Mouse (Mus musculus): ENCODE measurements at regions not wholly inside any gene's neighbourhood (a gene's known extent, or its start where the extent isn't known, plus 50 kb on each side); places are given as distances from the start of the nearest gene placed in this dataset.
"Not testable (repeated sequence)": the region's sequence is repeated elsewhere in the genome, so short reads cannot be mapped to it uniquely, and the experiment has no call there.

GRCm38 (mm10) chr8:126776605-126777469, 168.8 kb downstream of the Tomm20 start:
- no peak for DNase-seq (ENCODE audit: low spot score in 2 of 2)

- no peak for DNase-seq (ENCODE audit: low spot score in 2 of 2)
Measured at GRCm38 (mm10) chr8:126775334-126775733, 170.3 kb downstream of the Tomm20 start.

DNA sequence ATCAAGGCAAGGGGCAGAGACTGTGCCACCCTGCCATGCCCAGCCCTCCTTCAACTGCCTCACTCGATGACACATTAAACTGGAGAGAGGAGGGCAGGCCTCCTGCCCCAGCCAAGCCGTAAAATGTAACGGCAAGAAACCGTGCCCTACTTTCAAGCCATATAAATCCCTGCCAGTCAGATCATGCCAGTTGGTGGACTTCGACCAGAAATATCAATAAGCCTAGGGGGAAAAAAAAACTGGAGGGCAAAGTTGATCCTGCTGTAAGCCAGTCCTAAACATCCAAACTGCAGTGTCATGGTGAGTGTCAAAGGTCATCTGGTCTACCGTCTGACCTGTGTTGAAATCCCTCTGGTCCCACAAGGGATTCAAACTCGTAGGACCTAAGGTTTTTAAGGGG, 170.8 kb downstream of the Tomm20 start:
- no peak for DNase-seq (ENCODE audit: low spot score in 2 of 2)

- DNase-seq (ENCODE audit: low spot score in 2 of 2) = no peak
Measured at GRCm38 (mm10) chr8:126772748-126773147, 172.9 kb downstream of the Tomm20 start.

DNA sequence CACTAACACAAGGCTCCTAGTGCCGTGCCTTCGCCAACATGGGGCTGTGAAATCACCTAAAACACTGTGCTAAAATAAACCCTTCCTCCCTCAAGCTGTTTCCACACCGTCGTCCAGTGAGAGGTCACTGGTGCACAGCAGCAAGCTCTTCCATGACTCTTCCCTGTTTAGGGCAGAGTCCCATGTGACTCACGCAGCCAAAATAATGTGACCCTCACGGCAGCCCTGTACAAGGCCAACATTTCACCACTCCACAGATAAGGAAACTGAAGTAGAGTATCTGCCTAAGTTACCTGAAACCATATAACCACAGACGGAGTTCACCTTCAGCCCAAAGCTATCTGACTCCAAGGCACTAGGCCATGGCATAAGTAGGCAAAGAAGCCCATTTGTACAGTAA, 173.4 kb downstream of the Tomm20 start:
- DNase-seq (ENCODE audit: low spot score in 2 of 2) = no peak

- not testable (repeated sequence) for DNase-seq (ENCODE audit: low spot score in 2 of 2)
Measured at GRCm38 (mm10) chr8:126770374-126770773, 175.3 kb downstream of the Tomm20 start.

- no peak for DNase-seq (ENCODE audit: low spot score in 2 of 2)
Measured at GRCm38 (mm10) chr8:126768142-126768541, 174.4 kb upstream of the Irf2bp2 start.

GRCm38 (mm10) chr8:126767341-126767740, 173.6 kb upstream of the Irf2bp2 start:
- DNase-seq (ENCODE audit: low spot score in 2 of 2) = no peak

DNA sequence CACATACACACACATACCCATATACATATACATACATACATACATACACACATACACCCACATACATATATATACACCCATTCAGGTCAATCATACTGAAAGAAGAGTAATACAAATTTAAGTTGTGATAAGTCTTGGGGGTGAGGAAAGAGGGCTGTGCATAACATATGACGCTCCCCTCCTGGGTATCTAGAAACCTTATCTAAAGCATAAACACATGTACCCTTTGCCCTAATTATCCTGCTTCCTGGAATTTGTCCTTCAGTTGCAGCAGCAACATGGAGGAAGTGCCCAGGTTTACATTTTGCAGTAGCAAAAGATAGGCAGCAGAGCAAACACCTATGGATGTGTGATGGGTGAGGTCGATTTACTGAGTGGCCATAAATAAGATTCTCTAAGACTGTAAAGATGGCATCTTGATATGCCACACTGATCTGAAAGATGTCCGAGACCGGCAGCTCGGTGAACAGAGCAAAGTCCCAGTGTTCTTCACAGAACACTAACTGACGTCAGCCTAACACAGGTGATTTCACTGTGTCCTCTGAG, 172.0 kb upstream of the Irf2bp2 start:
- no peak for DNase-seq (ENCODE audit: low spot score in 2 of 2)

GRCm38 (mm10) chr8:126763600-126763999, 169.8 kb upstream of the Irf2bp2 start:
- no peak for DNase-seq (ENCODE audit: low spot score in 2 of 2)

DNA sequence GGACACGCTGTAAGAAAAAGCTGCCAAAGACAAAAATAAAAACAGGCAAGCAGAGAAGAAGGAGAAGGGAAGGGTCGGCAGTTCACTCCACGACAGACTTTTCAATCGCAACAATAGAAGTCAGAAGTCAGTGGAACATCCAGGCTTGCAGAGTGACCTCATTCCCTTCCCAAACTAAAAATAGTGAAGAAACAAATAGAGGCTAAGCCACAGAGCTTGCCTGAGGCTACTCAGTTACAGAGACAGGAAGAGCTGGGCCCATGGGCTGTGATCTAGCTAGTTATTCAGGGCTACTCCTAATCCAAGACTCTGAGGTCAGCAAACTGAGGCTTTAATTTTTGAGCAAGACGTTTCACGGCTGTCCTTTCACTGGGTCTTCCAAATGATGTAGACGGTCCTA, 165.9 kb upstream of the Irf2bp2 start:
- no peak for DNase-seq (ENCODE audit: low spot score in 2 of 2)

DNA sequence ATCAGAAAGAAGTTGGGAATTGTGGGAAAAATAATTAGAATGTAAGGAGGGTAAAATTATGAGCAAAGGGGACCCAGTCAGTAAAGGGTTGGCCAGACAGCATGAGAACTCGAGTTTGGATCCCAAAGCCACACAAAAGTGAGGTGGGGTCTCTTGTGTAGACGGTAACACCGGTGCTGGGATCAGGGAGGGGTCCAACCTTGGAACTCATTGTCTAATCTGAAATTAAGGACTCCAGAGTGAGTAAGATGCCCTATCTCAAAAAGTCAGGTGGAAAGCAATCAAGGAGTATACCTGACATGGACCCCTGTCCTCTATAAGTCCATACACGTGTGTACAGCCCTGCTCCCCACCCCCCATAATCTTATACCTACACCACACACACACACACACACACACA, 165.2 kb upstream of the Irf2bp2 start:
- no peak for DNase-seq (ENCODE audit: low spot score in 2 of 2)

GRCm38 (mm10) chr8:126757951-126758757, 164.4 kb upstream of the Irf2bp2 start:
- DNase-seq (ENCODE audit: low spot score in 2 of 2) = peak; percentile 31 to 43

DNA sequence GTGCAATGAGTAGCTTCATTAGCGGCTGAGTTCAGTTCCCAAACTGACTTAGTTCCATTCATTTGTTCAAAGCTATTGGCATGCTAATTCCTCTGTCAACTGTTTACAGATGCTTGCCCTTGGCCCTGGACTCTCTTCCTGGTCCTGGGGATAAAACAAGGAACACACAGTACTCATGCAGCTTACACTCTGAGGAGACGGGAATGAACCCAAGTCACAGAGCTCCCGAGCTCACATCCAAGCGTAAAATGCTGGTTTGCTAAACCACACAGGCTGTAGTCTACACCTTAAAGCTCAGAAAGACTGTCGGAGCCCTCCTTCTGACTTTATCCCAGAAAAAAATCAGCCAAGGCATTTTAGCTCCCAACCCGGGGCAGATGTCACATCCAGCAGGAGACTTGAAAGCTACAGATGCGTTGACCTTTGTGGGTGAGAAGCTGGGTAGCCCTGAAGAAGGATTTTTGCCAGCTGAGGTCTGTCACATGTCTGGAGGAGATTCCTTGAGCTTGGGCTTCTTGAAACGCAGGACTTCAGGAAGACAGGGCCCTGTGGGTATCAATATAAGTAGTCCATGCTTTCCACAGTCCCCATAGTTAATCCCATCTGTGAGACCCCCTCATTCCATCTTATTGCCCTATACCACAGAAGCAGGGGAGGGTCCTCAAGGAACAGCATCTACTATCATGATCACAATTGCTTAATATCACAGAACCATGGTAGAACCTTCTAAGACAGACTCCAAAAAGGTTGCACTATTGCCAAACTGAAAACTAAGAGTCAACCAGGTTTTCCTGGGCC, 162.7 kb upstream of the Irf2bp2 start:
- no peak for DNase-seq (ENCODE audit: low spot score in 2 of 2)

DNA sequence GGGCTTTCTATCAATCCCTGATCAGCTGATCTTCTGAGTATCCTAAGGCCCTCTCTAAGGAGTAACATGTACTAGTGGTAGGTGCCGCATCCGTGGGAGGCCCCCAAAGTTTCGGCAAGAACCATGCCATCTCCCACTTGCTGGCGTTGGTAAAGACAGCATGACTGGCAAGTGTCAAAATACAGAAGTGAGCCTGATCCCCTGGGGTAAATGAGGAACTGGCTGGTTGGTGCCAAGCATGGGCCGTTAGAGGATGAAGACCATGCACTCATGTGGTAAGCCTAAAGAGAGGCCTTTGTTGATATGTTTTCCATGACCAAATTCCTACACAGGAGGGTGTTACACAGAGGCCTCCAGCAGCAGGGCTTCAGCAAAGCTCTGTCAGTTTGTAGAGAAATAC, 161.9 kb upstream of the Irf2bp2 start:
- no peak for DNase-seq (ENCODE audit: low spot score in 2 of 2)

DNA sequence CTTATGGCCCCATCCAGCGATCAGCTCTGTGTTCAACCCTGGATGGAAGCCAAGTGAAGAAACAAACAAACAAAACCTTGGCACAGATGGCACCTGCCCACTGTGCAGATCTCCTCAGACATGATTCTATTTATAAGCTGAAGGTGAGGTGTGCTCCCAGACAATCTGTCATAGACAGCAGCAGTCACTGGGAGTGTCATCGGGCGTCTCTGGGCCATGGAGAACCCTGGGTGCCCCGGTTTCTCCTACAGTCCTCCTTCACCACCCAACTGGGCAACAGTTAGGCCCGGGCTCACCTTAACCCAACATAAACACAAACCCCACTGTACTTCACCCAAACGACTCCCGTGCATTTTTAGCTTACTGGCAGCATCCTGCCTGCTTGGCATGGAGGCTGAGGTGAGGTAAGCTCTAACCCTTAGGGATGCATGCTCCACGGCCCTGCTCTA, 160.6 kb upstream of the Irf2bp2 start:
- DNase-seq (ENCODE audit: low spot score in 2 of 2) = no peak

GRCm38 (mm10) chr8:126753059-126753855, 159.5 kb upstream of the Irf2bp2 start:
- peak in 1 of 2 experiments; percentile 20 for DNase-seq (ENCODE audit: low spot score in 2 of 2)

GRCm38 (mm10) chr8:126751416-126752140, 157.8 kb upstream of the Irf2bp2 start:
- no peak for DNase-seq (ENCODE audit: low spot score in 2 of 2)

- no peak for DNase-seq (ENCODE audit: low spot score in 2 of 2)
Measured at GRCm38 (mm10) chr8:126745992-126746775, 152.4 kb upstream of the Irf2bp2 start.
